Mouse (Mus musculus): ENCODE measurements at regions not wholly inside any gene's neighbourhood (a gene's known extent, or its start where the extent isn't known, plus 50 kb on each side); places are given as distances from the start of the nearest gene placed in this dataset.

DNA sequence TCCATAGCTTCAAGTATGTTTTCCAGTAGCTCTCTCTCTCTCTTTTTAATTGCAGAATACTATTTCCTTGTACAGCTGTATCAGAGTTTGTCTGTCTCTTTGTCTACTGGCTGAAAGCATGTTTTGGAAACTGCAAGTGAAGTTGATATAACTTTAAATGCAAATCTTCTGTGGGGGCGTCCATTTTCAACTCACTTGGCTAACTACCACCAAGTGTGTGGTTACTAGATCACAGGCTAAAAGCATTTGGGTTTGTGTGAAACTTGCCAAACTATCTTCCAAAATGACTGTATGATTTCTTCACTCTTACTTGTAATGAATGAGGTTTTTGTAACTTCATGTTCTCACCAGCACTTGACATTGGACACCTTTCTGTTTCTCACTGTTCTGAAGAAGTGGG, 61.6 kb downstream of the Csf2 start:
- TF ChIP-seq POLR2A (IDR thresholded peaks at IDR 0.05; ENCODE audit: low read depth, low read length) (no peak), CTCF (IDR thresholded peaks at IDR 0.05; ENCODE audit: borderline replicate concordance, insufficient read depth, low read length) (no peak)

Measured in embryonic fibroblast, embryonic 13.5 days (primary cell).